Mouse (Mus musculus) lung, embryonic 14.5 days (tissue): ENCODE measurements at regions not wholly inside any gene's neighbourhood (a gene's known extent, or its start where the extent isn't known, plus 50 kb on each side); places are given as distances from the start of the nearest gene placed in this dataset.

Experiments
- ATAC-seq: fragments of 200-750 bp; cut with Nextera tagmentation; 2 replicates; pipeline ENCODE4 v1.8.0; 2017; ENCODE audit warnings: mild to moderate bottlenecking, moderate TSS enrichment, moderate library complexity; ENCODE audit not compliant: insufficient read depth
- DNase-seq: peaks from one replicate; pipeline ENCODE4 v3.0.0-alpha.2; 2015
- H3K27ac ChIP-seq: fragments of 300-500 bp; sonication (generic); 2 replicates; pipeline ENCODE4 v1.5.1; 2014; ENCODE audit warnings: low read depth, mild to moderate bottlenecking, moderate library complexity
- H3K27me3 ChIP-seq: fragments of 300-500 bp; sonication (generic); 2 replicates; pipeline ENCODE4 v1.6.1; 2014; ENCODE audit warnings: low read length, control low read depth; ENCODE audit not compliant: insufficient read depth
- H3K36me3 ChIP-seq: fragments of 300-500 bp; sonication (generic); 2 replicates; pipeline ENCODE4 v1.6.1; 2014; ENCODE audit warnings: control low read depth; ENCODE audit not compliant: insufficient read depth
- H3K4me1 ChIP-seq: fragments of 300-500 bp; sonication (generic); 2 replicates; pipeline ENCODE4 v1.6.1; 2014; ENCODE audit warnings: antibody characterized with exemption, control low read depth; ENCODE audit not compliant: insufficient read depth
- H3K4me2 ChIP-seq: fragments of 300-500 bp; sonication (generic); 2 replicates; pipeline ENCODE4 v1.6.1; 2014; ENCODE audit warnings: mild to moderate bottlenecking
- H3K4me3 ChIP-seq: fragments of 300-500 bp; sonication (generic); 2 replicates; pipeline ENCODE4 v1.5.1; 2014; ENCODE audit warnings: low read depth, low read length
- H3K9ac ChIP-seq: fragments of 300-500 bp; sonication (generic); 2 replicates; pipeline ENCODE4 v1.6.1; 2014
- H3K9me3 ChIP-seq: fragments of 300-500 bp; sonication (generic); 2 replicates; pipeline ENCODE4 v1.6.1; 2016; ENCODE audit warnings: low read depth, low read length, control low read depth
- CTCF ChIP-seq: IDR thresholded peaks from 2 replicates; pipeline ENCODE4 v1.5.1; 2016; ENCODE audit warnings: antibody characterized with exemption, low read depth
- WGBS: fragments of 180-500 bp; shearing (Covaris S2); extraction: QIAGEN DNeasy Blood & Tissue Kit; methylation state at CpG from one replicate; pipeline ENCODE4 v1.1.7; 2014; 5-methylcytosine and 5-hydroxymethylcytosine counted together

- ATAC-seq, result no peak
- TF ChIP-seq CTCF, result no peak
Observed at GRCm38 (mm10) chr15:10868115-10868514, 84.0 kb upstream of the C1qtnf3 start.

GRCm38 (mm10) chr15:10868716-10869585 is 83.2 kb upstream of the C1qtnf3 start:
- ATAC-seq, result peak; percentile 28; the same call in 1 of the 2 replicates
- Histone ChIP-seq H3K27ac (no peak overlapping the region), H3K36me3 (no peaks in the 10 kb centered on the region), H3K4me2 (no peak overlapping the region), H3K27me3 (no peaks in the 10 kb centered on the region), H3K4me3 (no peak overlapping the region), H3K9me3 (no peaks in the 10 kb centered on the region), H3K4me1 (0 out of 2 replicates have a peak, but pooled peaks cover 3% of the 10 kb centered on the region), H3K9ac (no peak overlapping the region)
- peak; percentile 43 for DNase-seq
- peak; percentile 51 for TF ChIP-seq CTCF
- 44% methylated on average over 14 of the region's 14 CpGs for WGBS

More at GRCm38 (mm10) chr15:10868115-10868514, 84.0 kb upstream of the C1qtnf3 start:
- no peak for DNase-seq
- H3K4me3 ChIP-seq, result no peak overlapping the region
- H3K36me3 ChIP-seq, result no peaks in the 10 kb centered on the region
- no peak overlapping the region for H3K4me2 ChIP-seq
- H3K9ac ChIP-seq, result no peak overlapping the region
- H3K27ac ChIP-seq, result no peak overlapping the region
- no peaks in the 10 kb centered on the region for H3K27me3 ChIP-seq
- H3K9me3 ChIP-seq, result no peaks in the 10 kb centered on the region
- H3K4me1 ChIP-seq, result 0 out of 2 replicates have a peak, but pooled peaks cover 3% of the 10 kb centered on the region
- WGBS, result 68% methylated on average over 7 of the region's 7 CpGs

GRCm38 (mm10) chr15:10869879-10870278 is 82.3 kb upstream of the C1qtnf3 start:
- H3K36me3 ChIP-seq, result no peaks in the 10 kb centered on the region
- no peak overlapping the region for H3K4me3 ChIP-seq
- H3K4me2 ChIP-seq, result no peak overlapping the region; the same call in 1 of the 2 replicates
- 33% methylated on average over 13 of the region's 13 CpGs for WGBS
- 0 out of 2 replicates have a peak, but pooled peaks cover 3% of the 10 kb centered on the region for H3K4me1 ChIP-seq
- H3K9me3 ChIP-seq, result no peaks in the 10 kb centered on the region
- H3K27ac ChIP-seq, result no peak overlapping the region
- 0 out of 2 replicates have a peak, but pooled peaks have one; percentile 36 for ATAC-seq
- no peaks in the 10 kb centered on the region for H3K27me3 ChIP-seq
- no peak overlapping the region for H3K9ac ChIP-seq
- DNase-seq, result peak; percentile 74
- TF ChIP-seq CTCF, result no peak

- Histone ChIP-seq H3K4me2 (peak overlapping the region; percentile 29; the same call in 1 of the 2 replicates), H3K9ac (no peak overlapping the region), H3K4me1 (0 out of 2 replicates have a peak, but pooled peaks cover 3% of the 10 kb centered on the region), H3K9me3 (no peaks in the 10 kb centered on the region), H3K36me3 (no peaks in the 10 kb centered on the region), H3K27me3 (no peaks in the 10 kb centered on the region), H3K27ac (no peak overlapping the region), H3K4me3 (no peak overlapping the region)
- ATAC-seq, result no peak
- 10% methylated on average over 13 of the region's 13 CpGs for WGBS
- TF ChIP-seq CTCF, result peak; percentile 80
- peak; percentile 89 for DNase-seq
Observed at GRCm38 (mm10) chr15:10872322-10872967, 79.7 kb upstream of the C1qtnf3 start.

- DNase-seq, result no peak
- Histone ChIP-seq H3K27ac (no peak overlapping the region), H3K9me3 (no peaks in the 10 kb centered on the region), H3K27me3 (no peaks in the 10 kb centered on the region), H3K9ac (no peak overlapping the region), H3K4me3 (no peak overlapping the region), H3K4me2 (no peak overlapping the region), H3K4me1 (no peaks in the 10 kb centered on the region), H3K36me3 (no peaks in the 10 kb centered on the region)
- no peak; the same call in 1 of the 2 replicates for ATAC-seq
- WGBS, result 56% methylated on average over 5 of the region's 5 CpGs
- TF ChIP-seq CTCF, result no peak
Observed at GRCm38 (mm10) chr15:10876328-10876727, 75.8 kb upstream of the C1qtnf3 start.

DNA sequence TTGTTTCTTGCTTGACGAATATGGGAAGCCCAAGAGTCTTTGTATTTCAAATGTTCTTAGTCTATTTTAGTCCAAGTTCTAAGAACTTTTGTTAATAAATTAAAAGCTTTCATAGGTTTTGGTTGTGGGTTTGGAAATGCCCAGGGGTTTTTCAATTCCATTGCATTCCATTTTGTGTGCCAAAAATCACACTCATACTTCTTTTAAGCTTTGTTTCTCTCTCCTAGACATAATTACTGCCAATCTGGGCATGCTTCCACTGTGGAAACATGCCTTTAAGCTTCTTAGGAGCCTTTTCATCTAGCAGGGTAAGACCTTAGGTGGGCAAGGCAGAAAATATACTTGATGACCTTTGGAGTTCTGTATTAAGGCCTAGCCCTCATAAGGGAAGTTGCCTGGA is 70.4 kb upstream of the C1qtnf3 start:
- no peaks in the 10 kb centered on the region for H3K4me1 ChIP-seq
- no peak for ATAC-seq
- no peak overlapping the region for H3K4me2 ChIP-seq
- no peaks in the 10 kb centered on the region for H3K36me3 ChIP-seq
- H3K9me3 ChIP-seq, result 0 out of 2 replicates have a peak, but pooled peaks cover 6% of the 10 kb centered on the region
- H3K27ac ChIP-seq, result no peak overlapping the region
- no peak for TF ChIP-seq CTCF
- no peak overlapping the region for H3K9ac ChIP-seq
- H3K27me3 ChIP-seq, result no peaks in the 10 kb centered on the region
- no peak for DNase-seq
- WGBS, result 81% methylated on average over 1 of the region's 1 CpGs
- H3K4me3 ChIP-seq, result no peak overlapping the region

GRCm38 (mm10) chr15:10887990-10888389 is 64.1 kb upstream of the C1qtnf3 start:
- DNase-seq, result no peak

More at GRCm38 (mm10) chr15:10887990-10888389, 64.1 kb upstream of the C1qtnf3 start:
- Histone ChIP-seq H3K4me1 (0 out of 2 replicates have a peak, but pooled peaks cover 4% of the 10 kb centered on the region), H3K27ac (no peak overlapping the region), H3K9me3 (0 out of 2 replicates have a peak, but pooled peaks cover 6% of the 10 kb centered on the region), H3K4me3 (no peak overlapping the region), H3K4me2 (no peak overlapping the region), H3K27me3 (no peaks in the 10 kb centered on the region), H3K9ac (no peak overlapping the region), H3K36me3 (no peaks in the 10 kb centered on the region)
- 81% methylated on average over 6 of the region's 6 CpGs for WGBS
- no peak for TF ChIP-seq CTCF
- ATAC-seq, result no peak
